Mouse (Mus musculus) bone marrow, adult 2 months (tissue): ENCODE data around the gene Steap4. TPM values are rescaled to one million over a fixed set of nuclear protein-coding genes. Genes with fewer than 3 reads are reported as not detected.
"Not testable (repeated sequence)": the region's sequence is repeated elsewhere in the genome, so short reads cannot be mapped to it uniquely, and the experiment has no call there.

ENCODE experiments used
- H3K27ac ChIP-seq: fragments of 200-500 bp; 2 replicates; pipeline ENCODE4 v1.5.1; 2012; ENCODE audit warnings: low read depth, mild to moderate bottlenecking, control low read depth, inconsistent platforms, low read length; ENCODE audit not compliant: control insufficient read depth, poor library complexity, insufficient read depth
- H3K4me1 ChIP-seq: fragments of 200-500 bp; 2 replicates; pipeline ENCODE4 v1.6.1; 2011; ENCODE audit warnings: low read length; ENCODE audit not compliant: control insufficient read depth, insufficient read depth
- H3K4me3 ChIP-seq: fragments of 200-500 bp; replicated peaks from 2 replicates; pipeline ENCODE3; 2011; ENCODE audit warnings: mild to moderate bottlenecking, low read depth, low read length, control low read depth; ENCODE audit not compliant: control insufficient read depth
- CTCF ChIP-seq: fragments of 200-500 bp; IDR thresholded peaks from 2 replicates; pipeline ENCODE4 v1.5.1; 2011; ENCODE audit warnings: low read length, control low read depth; ENCODE audit not compliant: control insufficient read depth, insufficient read depth
- POLR2A ChIP-seq: fragments of 200-500 bp; IDR thresholded peaks from 2 replicates; pipeline ENCODE4 v1.6.1; 2011; ENCODE audit warnings: low read depth, mild to moderate bottlenecking, control low read depth, low read length, borderline replicate concordance; ENCODE audit not compliant: control insufficient read depth
- WGBS: fragments of 180-500 bp; shearing (Covaris S2); methylation state at CpG from one replicate; pipeline ENCODE4 v1.1.7; 2018; 5-methylcytosine and 5-hydroxymethylcytosine counted together
- polyA plus RNA-seq: library from polyadenylated mRNA; stranded (reverse); fragments of >200 nt; gene quantifications from 2 replicates; pipeline ENCODE4 v1.2.4, GENCODE M21; 2011; ENCODE audit warnings: low replicate concordance; ENCODE audit not compliant: missing spikeins, insufficient read depth, insufficient read length

The Steap4 gene
- 1.7 and 2.1 TPM in 2 replicates for polyA plus RNA-seq

DNA sequence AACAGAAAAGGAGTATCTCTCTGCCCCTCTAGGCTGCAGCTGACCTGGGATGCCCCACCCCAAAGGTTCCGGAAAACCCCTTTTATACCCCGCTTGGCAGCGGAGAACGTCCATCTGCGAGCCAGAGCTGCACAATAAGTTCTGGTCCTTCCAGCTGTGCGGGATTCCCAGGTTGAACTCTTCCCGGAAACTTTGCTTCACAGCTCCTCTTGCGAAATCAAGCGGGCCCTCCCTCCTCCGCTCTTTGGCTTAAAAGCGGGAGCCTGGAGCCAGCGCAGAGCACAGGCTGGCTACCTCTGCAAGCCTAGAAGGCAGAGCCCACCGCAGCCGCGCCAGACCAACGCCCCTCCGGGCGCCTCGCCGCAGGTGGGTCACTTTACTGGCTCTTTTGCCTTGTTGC is at the start of gene Steap4:
Gene Steap4 (plus strand): TSS at position 282 of the 400 bp plus-strand sequence.
- no peak within 1 kb of the TSS for H3K27ac ChIP-seq
- 9% methylated on average over 20 of the region's 20 CpGs for WGBS
- peak within 1 kb of the TSS; percentile 34 for H3K4me3 ChIP-seq
- H3K4me1 ChIP-seq: no peaks in the 10 kb centered on the region
- TF ChIP-seq POLR2A: no peak
- no peak for TF ChIP-seq CTCF

DNA sequence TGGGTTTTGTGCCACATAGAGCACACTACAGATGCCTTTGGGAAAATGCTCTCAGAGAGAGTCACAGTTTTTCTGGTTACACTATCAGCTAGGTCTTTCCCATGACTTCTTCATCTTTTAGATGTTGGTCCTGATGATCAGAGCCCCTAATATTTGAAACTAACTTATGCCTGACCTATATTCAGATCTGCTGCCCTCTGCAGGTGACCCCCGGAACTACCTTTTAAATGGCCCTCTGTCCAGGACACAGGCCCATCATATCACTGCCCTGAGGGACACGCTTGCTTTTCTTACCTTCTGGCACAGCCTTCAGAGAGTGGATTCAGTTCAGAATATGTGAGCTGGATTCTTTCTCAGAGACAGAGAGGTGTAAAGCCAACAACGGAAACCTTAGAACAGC is 48.3 kb upstream of the Steap4 start:
- 60% methylated on average over 3 of the region's 3 CpGs for WGBS
- Histone ChIP-seq H3K4me1 (no peaks in the 10 kb centered on the region; the same call in 1 of the 2 replicates), H3K4me3 (no peak overlapping the region), H3K27ac (no peak overlapping the region)
- no peak for TF ChIP-seq CTCF

DNA sequence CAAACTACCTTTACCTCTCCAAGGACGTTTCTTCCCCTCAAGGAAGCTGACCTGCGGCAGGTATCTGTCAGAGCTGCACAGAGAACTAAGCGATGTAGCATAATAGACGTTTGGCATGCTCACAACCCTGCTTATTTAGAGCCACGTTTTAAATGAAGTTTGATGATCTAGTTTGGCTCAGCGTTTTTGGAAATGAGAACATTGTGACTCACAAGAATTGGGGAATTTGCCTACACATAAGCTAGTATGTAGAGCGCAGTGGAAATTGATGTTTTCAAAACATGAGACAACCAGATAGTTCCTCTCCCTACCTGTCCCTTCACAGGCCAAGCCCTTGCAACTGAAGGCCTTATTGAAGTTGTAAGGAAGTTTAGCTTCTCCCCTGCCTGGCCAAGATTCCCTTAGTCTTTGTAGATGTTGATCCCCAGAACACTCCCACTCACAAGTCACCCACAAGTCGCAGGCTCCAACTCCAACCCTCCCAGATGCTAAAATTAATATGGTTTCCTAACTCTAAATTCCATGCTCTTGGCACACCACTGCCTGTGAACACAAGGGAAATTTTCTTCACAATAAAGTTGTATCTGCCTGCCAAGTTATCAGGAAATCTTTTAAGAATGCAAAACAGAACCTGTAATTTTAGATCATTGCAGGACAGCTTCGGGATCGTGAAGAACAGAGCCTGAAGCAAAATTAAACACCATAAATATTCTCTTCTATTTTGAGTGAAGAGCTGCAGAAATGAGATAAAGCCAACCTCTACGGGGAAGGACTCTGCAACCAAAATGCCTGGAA is 42.6 kb upstream of the Steap4 start:
- Histone ChIP-seq H3K27ac (no peak overlapping the region), H3K4me3 (no peak overlapping the region), H3K4me1 (no peaks in the 10 kb centered on the region; the same call in 1 of the 2 replicates)
- WGBS: 75% methylated on average over 11 of the region's 11 CpGs
- TF ChIP-seq POLR2A (no peak), CTCF (no peak)

DNA sequence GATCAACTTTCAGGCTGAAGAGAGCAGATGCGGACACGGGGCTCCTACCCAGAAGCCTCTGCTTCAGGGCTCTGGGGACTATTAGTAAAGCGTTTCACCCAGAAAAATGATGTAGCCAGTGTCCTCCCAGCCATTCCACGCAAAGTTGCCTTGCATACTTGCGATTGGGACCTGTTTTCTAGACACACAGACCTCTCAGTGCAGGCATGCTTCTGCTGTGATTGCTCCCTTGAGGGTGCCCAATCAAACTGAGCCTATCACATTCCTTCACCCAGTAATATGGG is 42.0 kb upstream of the Steap4 start:
- TF ChIP-seq POLR2A: no peak
- no peak for TF ChIP-seq CTCF
- H3K4me1 ChIP-seq: no peaks in the 10 kb centered on the region; the same call in 1 of the 2 replicates
- 85% methylated on average over 5 of the region's 5 CpGs for WGBS
- H3K27ac ChIP-seq: no peak overlapping the region
- no peak overlapping the region for H3K4me3 ChIP-seq

DNA sequence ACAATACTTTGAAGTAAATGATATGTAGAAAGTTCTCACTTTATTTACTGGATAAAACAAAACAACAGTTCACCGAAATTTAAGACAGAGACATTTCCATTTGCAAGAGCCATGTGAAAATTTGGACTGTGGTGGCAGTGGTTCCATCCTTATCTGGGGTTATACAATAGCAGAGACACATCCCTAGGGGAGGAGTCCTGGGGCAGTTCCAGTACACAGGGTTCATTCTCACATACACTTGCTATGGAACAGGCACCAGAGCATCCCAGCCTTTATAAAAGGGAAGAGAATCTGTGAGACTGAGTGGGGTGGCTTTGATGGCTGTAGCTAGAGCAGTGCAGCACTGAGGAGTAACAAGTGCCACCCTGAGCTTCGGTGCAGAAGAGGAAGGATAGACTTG is 40.6 kb upstream of the Steap4 start:
- Histone ChIP-seq H3K27ac (no peak overlapping the region), H3K4me3 (no peak overlapping the region), H3K4me1 (no peaks in the 10 kb centered on the region; the same call in 1 of the 2 replicates)
- TF ChIP-seq CTCF (no peak), POLR2A (no peak)
- 71% methylated on average over 2 of the region's 2 CpGs for WGBS

DNA sequence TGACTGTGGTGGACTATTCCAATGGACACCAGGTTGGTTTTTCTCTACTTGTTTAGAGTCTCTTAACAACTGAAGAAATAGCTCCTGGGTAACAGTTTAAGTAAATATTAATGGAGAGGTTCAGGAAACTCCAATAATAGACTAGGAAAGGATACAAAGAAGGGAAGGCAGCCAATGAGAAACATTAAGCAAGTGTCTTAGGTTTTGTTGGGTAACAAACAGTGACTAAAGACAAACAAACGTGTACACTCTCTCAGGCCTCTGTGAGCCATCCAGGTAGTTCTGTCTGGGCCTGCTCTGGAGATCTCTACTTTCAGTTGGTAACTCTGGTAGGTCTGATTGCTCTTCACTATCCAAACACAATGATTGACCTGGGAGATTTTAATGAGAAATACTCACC is 37.5 kb upstream of the Steap4 start:
- WGBS: 75% methylated on average over 1 of the region's 1 CpGs
- Histone ChIP-seq H3K27ac (no peak overlapping the region), H3K4me3 (no peak overlapping the region), H3K4me1 (no peaks in the 10 kb centered on the region)
- TF ChIP-seq CTCF: no peak
- TF ChIP-seq POLR2A: no peak

DNA sequence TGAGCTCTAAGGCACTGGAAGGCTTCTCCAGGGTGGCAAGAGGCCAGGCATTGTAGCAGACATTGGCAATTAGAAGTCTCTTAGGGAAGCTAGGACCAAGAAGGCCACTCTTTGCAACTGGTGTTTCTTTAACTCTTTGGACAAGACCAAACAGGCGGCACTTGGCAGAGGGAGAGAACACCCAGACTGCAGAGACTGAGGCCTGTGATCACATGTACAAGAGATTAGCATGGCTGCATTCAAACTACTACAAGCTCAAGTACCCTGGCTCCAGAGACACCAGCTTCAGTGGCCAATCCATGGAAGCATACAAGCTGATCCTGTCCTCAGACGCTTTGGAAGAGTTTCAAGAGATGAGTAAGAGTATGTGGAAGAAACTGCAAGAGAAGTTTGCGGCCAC is 36.6 kb upstream of the Steap4 start:
- WGBS: 66% methylated on average over 3 of the region's 3 CpGs
- no peaks in the 10 kb centered on the region for H3K4me1 ChIP-seq
- H3K4me3 ChIP-seq: no peak overlapping the region
- TF ChIP-seq POLR2A (no peak), CTCF (no peak)
- no peak overlapping the region for H3K27ac ChIP-seq

DNA sequence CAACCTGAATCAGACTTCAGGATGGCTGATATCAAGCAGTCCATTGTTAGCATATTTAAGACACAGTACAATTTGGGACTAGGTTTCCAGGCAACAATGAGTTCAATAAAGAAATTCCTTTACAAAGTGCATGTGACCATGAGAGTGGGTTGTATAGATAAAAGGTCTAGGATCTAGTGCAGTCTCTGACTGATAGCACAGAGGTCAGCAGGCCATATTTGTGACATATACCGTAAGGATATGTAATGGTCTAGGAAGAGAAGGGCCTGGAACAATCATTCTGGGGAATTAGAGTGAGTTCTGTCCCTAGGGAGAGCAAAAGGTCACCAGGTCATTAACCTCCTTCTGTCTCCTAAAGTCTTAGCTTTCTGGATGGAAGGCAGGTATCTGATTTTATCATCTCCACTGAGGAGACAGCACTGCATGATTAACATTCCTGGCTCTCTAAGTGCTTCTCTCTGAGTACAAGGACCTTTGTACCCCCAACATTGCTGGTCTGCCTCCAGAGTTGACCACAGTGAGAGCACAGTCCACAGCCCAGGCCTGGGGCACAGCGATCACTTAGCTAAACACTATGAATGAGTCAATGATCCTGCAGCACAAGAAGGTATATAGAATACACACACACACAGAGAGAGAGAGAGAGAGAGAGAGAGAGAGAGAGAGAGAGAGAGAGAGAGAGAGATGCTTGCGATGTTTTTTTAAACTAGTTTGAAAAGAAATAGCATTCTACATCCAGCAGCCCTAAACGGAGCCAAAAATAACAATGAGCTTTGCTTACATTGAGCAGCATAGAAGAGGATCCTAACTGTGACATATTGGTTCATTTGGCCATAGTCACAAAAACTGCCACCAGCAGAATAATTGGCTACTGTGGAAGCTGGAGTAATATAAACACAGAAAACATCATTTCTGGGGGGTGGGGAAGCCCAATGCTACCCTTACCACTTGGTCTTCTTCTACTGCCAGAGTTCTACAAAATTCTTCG is 27.7 kb upstream of the Steap4 start:
- WGBS: 72% methylated on average over 5 of the region's 5 CpGs
- Histone ChIP-seq H3K27ac (no peak overlapping the region), H3K4me1 (no peaks in the 10 kb centered on the region), H3K4me3 (no peak overlapping the region)
- TF ChIP-seq POLR2A (no peak), CTCF (no peak)

DNA sequence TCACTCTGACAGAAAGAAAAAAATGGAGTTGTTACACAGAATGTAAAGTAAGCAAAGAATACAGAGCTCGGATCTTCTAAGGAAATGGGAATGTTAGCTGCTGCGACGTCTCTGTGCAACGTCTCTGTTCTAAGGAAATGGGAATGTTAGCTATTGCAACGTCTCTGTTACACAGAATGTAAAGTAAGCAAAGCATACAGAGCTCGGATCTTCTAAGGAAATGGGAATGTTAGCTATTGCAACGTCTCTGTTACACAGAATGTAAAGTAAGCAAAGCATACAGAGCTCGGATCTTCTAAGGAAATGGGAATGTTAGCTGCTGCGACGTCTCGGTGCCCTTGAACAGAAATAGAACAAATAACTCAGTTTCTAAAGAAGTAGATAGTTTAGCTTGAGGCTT is 26.8 kb upstream of the Steap4 start:
- H3K4me3 ChIP-seq, H3K27ac ChIP-seq, H3K4me1 ChIP-seq: not testable (repeated sequence)
- 75% methylated on average over 11 of the region's 11 CpGs for WGBS
